Mouse (Mus musculus): Measurements from ENCODE around the gene Srrm1. TPM values are rescaled to one million over a fixed set of nuclear protein-coding genes. Genes with fewer than 3 reads are reported as not detected.

Gene Srrm1
- polyA plus RNA-seq, 1 experiment, result 160 TPM

DNA sequence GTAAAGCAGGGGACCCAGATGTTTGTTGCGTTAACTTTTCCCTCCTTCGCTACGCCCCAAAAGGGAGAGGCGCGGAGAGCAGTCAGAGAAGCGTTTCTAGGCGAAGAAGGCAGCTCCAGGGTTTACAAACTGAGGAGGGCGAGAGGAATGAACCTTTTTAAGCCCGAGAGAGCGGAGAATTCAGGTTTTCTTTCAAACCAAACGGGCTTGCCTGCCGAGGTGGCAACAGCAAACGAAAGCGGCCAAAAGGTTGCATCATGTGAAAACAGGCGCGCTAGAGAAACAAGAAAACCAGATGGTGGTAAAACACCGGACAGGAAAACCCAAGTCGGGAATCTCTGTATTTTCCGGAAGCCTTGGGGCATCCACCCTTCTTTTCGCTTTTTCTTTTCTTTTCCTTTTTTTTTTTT lies 81.7 kb downstream of the Srrm1 start:
- Histone ChIP-seq H3K4me1 (ENCODE audit: control insufficient read depth, insufficient read depth, low read length) (peaks cover 12% of the 10 kb centered on the region), H3K4me3 (ENCODE audit: insufficient read depth, low read length) (peak overlapping the region; percentile 97), H3K27ac (ENCODE audit: insufficient read depth, low read length) (peak overlapping the region; percentile 91)
- TF ChIP-seq CTCF (IDR thresholded peaks at IDR 0.05; ENCODE audit: borderline replicate concordance, insufficient read depth, low read length), result no peak
- TF ChIP-seq POLR2A (IDR thresholded peaks at IDR 0.05; ENCODE audit: low read depth, low read length), result no peak

Other genes starting within 250 kb of the Srrm1 start
- 4.4 and 8.2 TPM in 2 replicates for gene Runx3, start 232.7 kb downstream of the Srrm1 start, polyA plus RNA-seq (2011; ENCODE audit: insufficient read length, low read depth, missing spikeins)
- gene Clic4, start 80.5 kb downstream of the Srrm1 start, polyA plus RNA-seq (2011; ENCODE audit: insufficient read length, low read depth, missing spikeins), result 223 and 251 TPM in 2 replicates
- gene Ncmap, start 44.9 kb upstream of the Srrm1 start, polyA plus RNA-seq (2011; ENCODE audit: insufficient read length, low read depth, missing spikeins), result not detected in 2 replicates
- 17.5 and 18.2 TPM in 2 replicates for gene Rcan3, start 80.5 kb upstream of the Srrm1 start, polyA plus RNA-seq (2011; ENCODE audit: insufficient read length, low read depth, missing spikeins)
- not detected in 2 replicates for gene Stpg1, start 141.5 kb upstream of the Srrm1 start, polyA plus RNA-seq (2011; ENCODE audit: insufficient read length, low read depth, missing spikeins)
- 1.4 and 1.7 TPM in 2 replicates for gene Nipal3, start 141.7 kb upstream of the Srrm1 start, polyA plus RNA-seq (2011; ENCODE audit: insufficient read length, low read depth, missing spikeins)
- gene Grhl3, start 220.3 kb upstream of the Srrm1 start, polyA plus RNA-seq (2011; ENCODE audit: insufficient read length, low read depth, missing spikeins), result not detected in 2 replicates